Mouse (Mus musculus) cerebellum, postnatal 10 days (tissue): ENCODE measurements around the gene Cenpu.
"Not testable (repeated sequence)": the region's sequence is repeated elsewhere in the genome, so short reads cannot be mapped to it uniquely, and the experiment has no call there.

Experiments used
- DNase-seq, 2 experiments: peaks; one replicate each; pipeline ENCODE4 v3.0.0; 2021; ENCODE audit warnings: mixed read lengths in 2 of 2

The Cenpu gene

GRCm38 (mm10) chr8:46551029-46551428, 799 bp upstream of the Cenpu start:
- peak in 1 of 2 experiments; percentile 27 for DNase-seq

GRCm38 (mm10) chr8:46552441-46552765, 575 bp downstream of the Cenpu start:
- peak; percentile 62 to 63 for DNase-seq

- peak; percentile 84 for DNase-seq
Measured at GRCm38 (mm10) chr8:46559428-46559827, 7.6 kb downstream of the Cenpu start.

- no peak for DNase-seq
Measured at GRCm38 (mm10) chr8:46562333-46562732, 10.5 kb downstream of the Cenpu start.

GRCm38 (mm10) chr8:46566914-46567529, 15.2 kb downstream of the Cenpu start:
- no peak for DNase-seq

- DNase-seq, result no peak
Measured at GRCm38 (mm10) chr8:46567946-46568345, 16.1 kb downstream of the Cenpu start.

- no peak for DNase-seq
Measured at GRCm38 (mm10) chr8:46568942-46569341, 17.1 kb downstream of the Cenpu start.

- no peak for DNase-seq
Measured at GRCm38 (mm10) chr8:46569659-46570441, 18.0 kb downstream of the Cenpu start.

GRCm38 (mm10) chr8:46570673-46571072, 18.8 kb downstream of the Cenpu start:
- DNase-seq, result no peak

- no peak for DNase-seq
Measured at GRCm38 (mm10) chr8:46573446-46573845, 21.6 kb downstream of the Cenpu start.

- DNase-seq, result no peak
Measured at GRCm38 (mm10) chr8:46573964-46574363, 22.1 kb downstream of the Cenpu start.

GRCm38 (mm10) chr8:46578794-46579193, 27.0 kb downstream of the Cenpu start:
- DNase-seq, result no peak

GRCm38 (mm10) chr8:46584328-46584727, 32.5 kb downstream of the Cenpu start:
- DNase-seq, result not testable (repeated sequence)

GRCm38 (mm10) chr8:46585576-46585975, 33.7 kb downstream of the Cenpu start:
- no peak for DNase-seq

- no peak for DNase-seq
Measured at GRCm38 (mm10) chr8:46587911-46588310, 36.1 kb downstream of the Cenpu start.

GRCm38 (mm10) chr8:46588663-46589062, 36.8 kb downstream of the Cenpu start:
- no peak for DNase-seq

GRCm38 (mm10) chr8:46593067-46593466, 41.2 kb downstream of the Cenpu start:
- peak; percentile 75 to 83 for DNase-seq

- peak; percentile 89 to 94 for DNase-seq
Measured at GRCm38 (mm10) chr8:46593772-46594171, 41.9 kb downstream of the Cenpu start.

- DNase-seq, result peak; percentile 39 to 53
Measured at GRCm38 (mm10) chr8:46595593-46595992, 43.8 kb downstream of the Cenpu start.

- no peak for DNase-seq
Measured at GRCm38 (mm10) chr8:46596530-46596929, 44.7 kb downstream of the Cenpu start.

- DNase-seq, result no peak
Measured at GRCm38 (mm10) chr8:46597411-46597810, 45.6 kb downstream of the Cenpu start.

- DNase-seq, result no peak
Measured at GRCm38 (mm10) chr8:46598114-46598513, 46.3 kb downstream of the Cenpu start.

- no peak for DNase-seq
Measured at GRCm38 (mm10) chr8:46598753-46599152, 46.9 kb downstream of the Cenpu start.

- no peak for DNase-seq
Measured at GRCm38 (mm10) chr8:46599314-46599904, 47.6 kb downstream of the Cenpu start.
